Mouse (Mus musculus) heart, adult 10 weeks (tissue): ENCODE data around the gene Ptpre. TPM values are rescaled to one million over a fixed set of nuclear protein-coding genes. Genes with fewer than 3 reads are reported as not detected.

Experiments used
- polyA plus RNA-seq: library from polyadenylated mRNA; stranded (reverse); fragments of 350-450 nt; fragmentation: Illumina TruSeq; extraction: RNeasy Lipid Tissue Mini Kit (QIAGEN cat#74804); gene quantifications from one replicate; pipeline ENCODE4 v1.2.3, GENCODE M21; 2014; ENCODE audit warnings: low read depth, low replicate concordance

Ptpre gene
- 2.8 TPM for polyA plus RNA-seq

GRCm38 (mm10) chr7:135537341-135537901 is at the start of gene Ptpre:
Gene Ptpre, plus strand, starts transcription at chr7:135537481.

GRCm38 (mm10) chr7:135528515-135528914 is 8.8 kb upstream of the Ptpre start, which contains the start of gene Clrn3:
Gene Clrn3, minus strand, starts transcription at chr7:135528654.

GRCm38 (mm10) chr7:135715642-135716444 is 178.6 kb downstream of the Ptpre start, which contains the start of gene Mki67:
Gene Mki67, minus strand, starts transcription at chr7:135716361.

Other genes starting within 250 kb of the Ptpre start
- not detected for gene Foxi2, start 127.2 kb upstream of the Ptpre start, polyA plus RNA-seq
- not detected for gene Clrn3, start 8.8 kb upstream of the Ptpre start, polyA plus RNA-seq
- 0.50 TPM for gene Mki67, start 178.9 kb downstream of the Ptpre start, polyA plus RNA-seq